Mouse (Mus musculus): ENCODE data around the gene Clca4a.

DNA sequence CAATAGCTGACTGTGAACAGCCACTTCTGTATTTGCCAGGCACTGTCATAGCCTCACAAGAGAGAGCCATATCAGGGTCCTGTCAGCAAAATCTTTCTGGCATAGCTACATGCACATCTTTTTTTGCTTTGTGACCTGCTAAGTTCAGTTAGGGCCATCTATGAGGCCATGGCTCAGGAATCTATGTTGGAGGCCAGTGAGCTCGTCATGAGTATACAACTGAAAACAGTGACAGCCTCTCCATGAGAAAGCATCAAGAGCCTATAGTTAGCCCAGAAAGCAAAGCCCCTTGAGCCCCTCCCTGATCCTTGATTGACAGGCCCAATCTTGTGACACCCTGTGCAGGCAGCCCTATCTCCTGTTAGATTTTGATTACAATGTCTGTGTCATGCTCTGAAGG is 1.2 kb upstream of the Clca4a start:
- TF ChIP-seq CTCF (IDR thresholded peaks at IDR 0.05; ENCODE audit: borderline replicate concordance, extremely low read depth, insufficient read depth, insufficient read length), result no peak
- TF ChIP-seq POLR2A (IDR thresholded peaks at IDR 0.05; ENCODE audit: borderline replicate concordance, extremely low read depth, insufficient read depth, insufficient read length, poor library complexity, severe bottlenecking), result no peak
